Mouse (Mus musculus) intestine, postnatal 0 days (tissue): ENCODE data around the gene Exoc3l. TPM values are rescaled to one million over a fixed set of nuclear protein-coding genes. Genes with fewer than 3 reads are reported as not detected.
A peak's percentile ranks its signal among the peaks of the same experiment; 100 is the strongest.

ENCODE experiments used
- ATAC-seq: fragments of 200-750 bp; cut with Nextera tagmentation; 2 replicates; pipeline ENCODE4 v1.8.0; 2017; ENCODE audit warnings: mild to moderate bottlenecking, moderate TSS enrichment, moderate library complexity
- H3K27ac ChIP-seq: fragments of 300-500 bp; sonication (generic); 2 replicates; pipeline ENCODE4 v1.5.1; 2014; ENCODE audit warnings: mild to moderate bottlenecking, low read depth, low read length, moderate library complexity
- H3K27me3 ChIP-seq: fragments of 300-500 bp; sonication (generic); replicated peaks from 2 replicates; pipeline ENCODE4 v1.6.1; 2014; ENCODE audit warnings: low read length, mixed read lengths; ENCODE audit not compliant: control insufficient read depth, insufficient read depth
- H3K36me3 ChIP-seq: fragments of 300-500 bp; sonication (generic); 2 replicates; pipeline ENCODE4 v1.6.1; 2014; ENCODE audit warnings: mild to moderate bottlenecking, moderate library complexity; ENCODE audit not compliant: control insufficient read depth, insufficient read depth
- H3K4me1 ChIP-seq: fragments of 300-500 bp; sonication (generic); replicated peaks from 2 replicates; pipeline ENCODE4 v1.6.1; 2014; ENCODE audit warnings: antibody characterized with exemption, low read length, mixed read lengths; ENCODE audit not compliant: control insufficient read depth, insufficient read depth
- H3K4me2 ChIP-seq: fragments of 300-500 bp; sonication (generic); replicated peaks from 2 replicates; pipeline ENCODE4 v1.6.1; 2014; ENCODE audit warnings: low read depth, mild to moderate bottlenecking, moderate library complexity
- H3K4me3 ChIP-seq: fragments of 300-500 bp; sonication (generic); 2 replicates; pipeline ENCODE4 v1.5.1; 2014; ENCODE audit warnings: low read depth, low read length
- H3K9ac ChIP-seq: fragments of 300-500 bp; sonication (generic); 2 replicates; pipeline ENCODE4 v1.6.1; 2014; ENCODE audit warnings: mild to moderate bottlenecking, low read depth, low read length
- H3K9me3 ChIP-seq: fragments of 300-500 bp; sonication (generic); 2 replicates; pipeline ENCODE4 v1.6.1; 2016; ENCODE audit warnings: mixed run types; ENCODE audit not compliant: control insufficient read depth
- CTCF ChIP-seq: sonication (generic); IDR thresholded peaks from 2 replicates; pipeline ENCODE4 v1.5.1; 2016; ENCODE audit warnings: low read depth, mild to moderate bottlenecking, control low read depth, antibody characterized with exemption, moderate library complexity
- WGBS: fragments of 180-500 bp; shearing (Covaris S2); extraction: QIAGEN DNeasy Blood & Tissue Kit; methylation state at CpG from one replicate; pipeline ENCODE4 v1.1.7; 2014; 5-methylcytosine and 5-hydroxymethylcytosine counted together
- polyA plus RNA-seq: library from polyadenylated mRNA; unstranded; fragments of >200 nt; fragmentation: Nextera tagmentation; extraction: Ambion mirVana; gene quantifications from 2 replicates; pipeline ENCODE4 v1.2.1, GENCODE M21; 2015

Exoc3l gene
- polyA plus RNA-seq, 1 experiment from 2014 or later: 2.5 TPM

GRCm38 (mm10) chr8:105261326-105261980 is 34.4 kb downstream of the Exoc3l start:
- ATAC-seq: no peak
- Histone ChIP-seq H3K4me2 (no peak overlapping the region), H3K9me3 (no peaks in the 10 kb centered on the region), H3K27me3 (peaks cover 11% of the 10 kb centered on the region; the same call in 1 of the 2 replicates), H3K27ac (no peak overlapping the region), H3K4me3 (no peak overlapping the region), H3K36me3 (peaks cover 6% of the 10 kb centered on the region; the same call in 1 of the 2 replicates), H3K9ac (no peak overlapping the region), H3K4me1 (peaks cover 20% of the 10 kb centered on the region)
- 0 out of 2 replicates have a peak, but pooled peaks have one; percentile 13 for TF ChIP-seq CTCF
- 79% methylated on average over 12 of the region's 12 CpGs for WGBS

DNA sequence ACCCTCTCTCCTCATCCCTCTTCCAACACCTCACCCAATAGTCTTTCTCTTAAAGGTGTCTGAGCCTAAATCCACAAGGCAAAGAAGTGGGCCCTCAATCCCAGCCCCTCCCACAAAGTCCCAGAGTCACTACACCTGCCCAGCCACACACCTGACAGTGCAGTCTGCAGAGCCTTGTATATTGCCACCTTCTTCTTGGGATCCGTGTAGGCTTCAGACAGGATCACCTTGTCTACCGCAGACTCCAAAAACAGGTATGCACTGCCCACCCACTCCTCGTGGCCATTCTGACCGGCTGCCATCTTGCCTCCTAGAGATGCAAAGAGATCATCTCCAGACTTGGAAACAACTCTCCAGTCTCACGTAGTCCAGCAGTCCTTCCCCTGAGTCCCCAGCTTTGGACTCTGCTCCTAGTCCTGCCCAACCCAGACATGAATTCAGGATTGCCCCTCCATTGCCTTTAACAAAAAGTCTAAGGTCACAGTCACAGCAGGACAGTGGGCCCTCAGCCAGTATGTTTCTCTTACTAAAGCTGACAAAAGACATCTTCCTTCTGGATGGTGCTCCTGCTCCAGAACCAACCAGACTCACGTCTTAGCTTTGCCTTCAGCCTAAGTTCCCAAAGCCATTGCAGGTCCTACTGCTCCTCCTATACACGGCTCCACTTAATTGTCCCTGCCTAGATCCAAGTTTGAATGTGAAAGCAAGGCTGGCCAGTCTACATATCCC is 35.4 kb downstream of the Exoc3l start:
- peaks cover 20% of the 10 kb centered on the region for H3K4me1 ChIP-seq
- H3K27ac ChIP-seq: no peak overlapping the region
- no peak overlapping the region for H3K4me2 ChIP-seq
- no peak for TF ChIP-seq CTCF
- no peaks in the 10 kb centered on the region for H3K9me3 ChIP-seq
- peaks cover 10% of the 10 kb centered on the region; the same call in 1 of the 2 replicates for H3K27me3 ChIP-seq
- H3K4me3 ChIP-seq: no peak overlapping the region
- ATAC-seq: no peak
- no peak overlapping the region for H3K9ac ChIP-seq
- peaks cover 6% of the 10 kb centered on the region; the same call in 1 of the 2 replicates for H3K36me3 ChIP-seq
- WGBS: 79% methylated on average over 7 of the region's 7 CpGs

DNA sequence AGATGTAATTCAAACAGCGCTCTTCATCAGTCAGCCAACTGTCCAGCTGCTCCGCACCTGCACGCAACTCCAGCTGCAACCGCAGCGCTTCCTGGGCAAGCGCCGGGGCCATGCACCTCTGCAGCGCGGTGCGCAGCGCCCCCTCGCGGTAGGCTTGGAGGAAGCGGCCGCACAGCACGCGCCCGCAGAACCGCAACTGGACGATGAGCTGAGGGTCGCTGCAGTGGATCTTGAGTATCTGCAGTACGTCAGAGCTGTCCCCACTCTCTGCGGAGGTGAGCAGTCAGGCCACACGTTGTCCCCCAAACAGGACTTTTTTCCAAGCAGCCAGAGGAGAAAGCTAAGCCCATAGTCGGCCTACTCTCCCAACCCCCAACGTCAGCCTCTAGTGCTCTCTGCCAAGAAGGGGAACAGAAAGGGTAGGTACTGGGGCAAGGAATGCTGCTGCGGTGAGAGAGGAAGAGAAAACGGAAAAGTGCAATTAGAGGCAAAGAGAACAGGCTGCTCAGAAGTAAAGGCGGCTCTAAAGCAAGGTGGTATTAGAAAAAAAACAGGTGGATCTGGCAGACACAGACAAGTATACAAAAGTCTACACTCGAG is 36.1 kb downstream of the Exoc3l start:
- Histone ChIP-seq H3K4me3 (peak overlapping the region; percentile 20), H3K9ac (no peak overlapping the region), H3K4me1 (peaks cover 19% of the 10 kb centered on the region), H3K4me2 (peak overlapping the region; percentile 60), H3K36me3 (peaks cover 6% of the 10 kb centered on the region; the same call in 1 of the 2 replicates), H3K27me3 (peaks cover 10% of the 10 kb centered on the region; the same call in 1 of the 2 replicates), H3K9me3 (no peaks in the 10 kb centered on the region), H3K27ac (no peak overlapping the region)
- peak; percentile 100 for TF ChIP-seq CTCF
- 0 out of 2 replicates have a peak, but pooled peaks have one; percentile 32 for ATAC-seq
- 5% methylated on average over 30 of the region's 30 CpGs for WGBS

DNA sequence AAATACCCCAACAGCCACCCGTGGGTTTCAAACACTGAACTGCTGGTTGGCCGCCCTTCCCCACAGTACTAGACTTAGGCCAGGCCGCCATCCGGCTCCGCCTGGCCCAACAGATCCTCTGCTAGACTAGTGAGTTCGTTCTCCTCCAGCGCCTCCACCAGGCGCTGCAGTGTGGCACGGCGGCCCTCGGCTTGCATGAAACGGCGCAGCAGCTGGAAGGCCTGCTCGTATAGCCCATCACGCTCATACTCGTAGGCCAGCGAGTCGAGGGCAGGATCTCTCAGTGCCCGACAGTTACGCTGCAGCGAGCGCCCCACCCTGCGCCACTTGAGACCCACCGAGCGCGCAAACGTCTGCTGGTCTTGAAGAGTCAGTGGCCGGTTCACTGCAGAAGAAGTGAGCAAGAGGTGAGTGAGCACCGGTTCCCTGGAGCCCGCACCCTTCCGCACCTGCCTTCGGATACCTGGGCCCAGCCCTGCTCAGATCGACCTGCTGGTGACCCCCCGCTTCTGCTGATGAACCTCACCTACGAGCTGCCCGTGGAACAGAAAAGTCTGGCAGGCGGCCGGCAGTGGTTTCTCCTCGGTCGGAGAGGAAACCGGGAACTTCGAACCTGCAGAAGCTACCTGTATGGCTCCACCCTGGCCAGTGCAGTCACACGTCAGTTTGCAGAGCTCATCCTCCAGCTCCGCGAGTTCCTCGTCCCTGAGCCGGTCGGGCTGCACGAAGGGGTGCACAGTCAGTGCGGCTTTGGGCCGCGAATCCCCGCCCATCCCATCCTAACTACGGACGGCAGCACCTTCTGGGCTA is 36.8 kb downstream of the Exoc3l start:
- peak; percentile 36 for TF ChIP-seq CTCF
- Histone ChIP-seq H3K4me2 (peak overlapping the region; percentile 60), H3K9ac (no peak overlapping the region), H3K4me3 (peak overlapping the region; percentile 20), H3K27me3 (peaks cover 10% of the 10 kb centered on the region; the same call in 1 of the 2 replicates), H3K36me3 (peaks cover 6% of the 10 kb centered on the region; the same call in 1 of the 2 replicates), H3K9me3 (no peaks in the 10 kb centered on the region), H3K27ac (no peak overlapping the region), H3K4me1 (peaks cover 18% of the 10 kb centered on the region)
- 29% methylated on average over 55 of the region's 55 CpGs for WGBS
- ATAC-seq: no peak

- Histone ChIP-seq H3K4me3 (no peak overlapping the region), H3K4me1 (peaks cover 12% of the 10 kb centered on the region; the same call in 1 of the 2 replicates), H3K4me2 (no peak overlapping the region), H3K9me3 (no peaks in the 10 kb centered on the region), H3K36me3 (peaks cover 6% of the 10 kb centered on the region; the same call in 1 of the 2 replicates), H3K27me3 (peaks cover 10% of the 10 kb centered on the region; the same call in 1 of the 2 replicates), H3K9ac (no peak overlapping the region), H3K27ac (no peak overlapping the region)
- 87% methylated on average over 7 of the region's 7 CpGs for WGBS
- no peak for TF ChIP-seq CTCF
- no peak for ATAC-seq
These were observed 38.4 kb downstream of the Exoc3l start for GRCm38 (mm10) chr8:105257318-105258114.
